Mouse (Mus musculus): ENCODE measurements around the gene Ano10.

DNA sequence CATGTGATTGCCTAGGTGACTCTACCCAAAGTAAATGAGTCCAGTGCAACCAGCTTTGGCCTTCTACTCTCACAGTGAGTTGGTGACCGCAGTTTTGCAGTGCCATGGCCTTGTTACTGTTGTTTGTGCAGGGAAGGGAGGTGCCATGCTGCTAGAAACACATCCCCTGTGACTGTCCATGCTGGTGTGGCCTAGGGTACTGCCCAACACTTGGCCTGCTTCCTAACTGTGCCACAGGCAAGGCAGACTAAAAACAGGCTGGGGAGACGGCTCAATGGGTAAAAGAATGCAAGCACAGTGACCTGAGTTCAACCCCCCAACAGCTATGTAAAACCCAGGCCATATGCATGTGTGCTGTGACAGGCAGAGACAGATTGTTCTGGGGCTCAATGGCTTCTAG lies 74.3 kb downstream of the Ano10 start:
- no peak for TF ChIP-seq POLR2A (IDR thresholded peaks at IDR 0.05; ENCODE audit: borderline replicate concordance, control insufficient read depth, low read depth, low read length)
- no peak for TF ChIP-seq CTCF (IDR thresholded peaks at IDR 0.05; ENCODE audit: control insufficient read depth, insufficient read depth, low read length)

Measured in bone marrow, adult 2 months (tissue).